Mouse (Mus musculus) forebrain, embryonic 10.5 days (tissue): ENCODE data around the gene Prr14. TPM values are rescaled to one million over a fixed set of nuclear protein-coding genes. Genes with fewer than 3 reads are reported as not detected.
"Not testable (repeated sequence)": the region's sequence is repeated elsewhere in the genome, so short reads cannot be mapped to it uniquely, and the experiment has no call there.

Experiments used
- DNase-seq: peaks from one replicate; pipeline ENCODE4 v3.0.0-alpha.2; 2017; ENCODE audit warnings: low spot score; ENCODE audit errors: extremely low spot score
- H3K27ac ChIP-seq: fragments of 300-500 bp; sonication (generic); 2 replicates; pipeline ENCODE4 v1.5.1; 2016; ENCODE audit warnings: mild to moderate bottlenecking
- H3K27me3 ChIP-seq: fragments of 300-500 bp; sonication (generic); 2 replicates; pipeline ENCODE4 v1.6.1; 2016; ENCODE audit warnings: mild to moderate bottlenecking; ENCODE audit not compliant: poor library complexity, severe bottlenecking
- H3K36me3 ChIP-seq: fragments of 300-500 bp; sonication (generic); replicated peaks from 2 replicates; pipeline ENCODE4 v1.6.1; 2016; ENCODE audit warnings: mild to moderate bottlenecking, moderate library complexity
- H3K4me1 ChIP-seq: fragments of 300-500 bp; sonication (generic); 2 replicates; pipeline ENCODE4 v1.6.1; 2016
- H3K4me3 ChIP-seq: fragments of 300-500 bp; sonication (generic); 2 replicates; pipeline ENCODE4 v1.5.1; 2016; ENCODE audit warnings: mild to moderate bottlenecking, moderate library complexity
- H3K9me3 ChIP-seq: fragments of 300-500 bp; sonication (generic); 2 replicates; pipeline ENCODE4 v1.6.1; 2016; ENCODE audit warnings: mild to moderate bottlenecking, moderate library complexity
- WGBS: fragments of 180-500 bp; shearing (Covaris S2); methylation state at CpG from one replicate; pipeline ENCODE4 v1.1.7; 2016; 5-methylcytosine and 5-hydroxymethylcytosine counted together
- polyA plus RNA-seq: library from polyadenylated mRNA; unstranded; fragments of >200 nt; fragmentation: Nextera tagmentation; extraction: Ambion mirVana; gene quantifications from 2 replicates; pipeline ENCODE4 v1.2.1, GENCODE M21; 2016

Gene Prr14
- 47.3 and 50.9 TPM in 2 replicates for polyA plus RNA-seq

- H3K4me3 ChIP-seq, H3K4me1 ChIP-seq, DNase-seq, H3K27me3 ChIP-seq, H3K27ac ChIP-seq: not testable (repeated sequence)
- Histone ChIP-seq H3K9me3 (peaks cover 17% of the 10 kb centered on the region), H3K36me3 (peaks cover 94% of the 10 kb centered on the region)
- 95% methylated on average over 8 of the region's 8 CpGs for WGBS
These were observed at the start of gene Prr14 for GRCm38 (mm10) chr7:127459311-127459710. Prr14 (plus strand) TSS chr7:127459611.

- WGBS: 70% methylated on average over 2 of the region's 2 CpGs
- peaks cover 2% of the 10 kb centered on the region for H3K4me1 ChIP-seq
- H3K36me3 ChIP-seq: peaks cover 4% of the 10 kb centered on the region
- H3K4me3 ChIP-seq: no peak overlapping the region
- H3K27ac ChIP-seq: no peak overlapping the region
- no peak for DNase-seq
- H3K27me3 ChIP-seq: no peaks in the 10 kb centered on the region
- H3K9me3 ChIP-seq: no peaks in the 10 kb centered on the region
These were observed 48.0 kb upstream of the Prr14 start for GRCm38 (mm10) chr7:127411418-127411817.

DNA sequence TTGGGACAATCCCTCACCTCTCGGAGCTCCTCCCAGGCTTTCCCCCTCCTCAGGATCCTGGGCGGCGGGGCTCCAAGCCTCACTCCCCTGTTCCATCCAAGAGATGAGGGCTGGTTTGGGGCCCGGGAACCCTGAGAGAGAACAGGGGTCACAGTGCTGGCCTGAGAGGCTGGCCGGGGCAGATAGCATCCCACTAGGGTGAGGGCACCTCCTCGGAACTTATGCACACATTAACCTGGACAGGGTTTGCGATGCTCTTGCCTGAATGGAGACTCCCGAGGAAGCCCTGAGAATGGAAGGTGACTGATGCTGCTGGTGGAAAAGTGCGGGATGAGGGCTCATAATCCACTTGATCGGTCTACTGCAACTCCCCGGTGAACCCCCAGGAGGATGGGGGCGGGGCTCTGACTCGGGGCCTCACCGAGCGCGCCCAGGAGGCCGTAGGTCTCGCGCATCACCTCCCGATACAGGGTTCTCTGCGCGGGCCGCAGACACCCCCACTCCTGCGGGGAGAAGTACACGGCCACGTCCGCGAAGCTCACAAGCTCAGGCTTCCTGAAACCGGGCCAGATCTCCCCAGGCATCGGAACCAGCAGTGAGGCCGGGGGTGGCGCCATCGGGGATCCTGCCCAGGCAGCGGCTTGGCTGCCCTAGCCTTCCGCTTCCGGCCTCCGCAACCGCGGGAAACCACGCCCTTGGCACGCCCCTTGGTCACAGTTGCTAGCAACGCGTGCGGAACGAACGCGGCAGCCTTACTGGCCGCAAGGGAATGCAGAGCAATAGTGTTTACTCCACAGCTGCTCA lies 37.8 kb upstream of the Prr14 start, which contains the start of gene Zfp688:
Gene Zfp688 (minus strand): TSS at position 681 of the 804 bp plus-strand sequence.
- Histone ChIP-seq H3K27me3 (peaks cover 20% of the 10 kb centered on the region), H3K4me3 (peak within 1 kb of the TSS; percentile 92), H3K27ac (peak within 1 kb of the TSS; percentile 94), H3K36me3 (peaks cover 25% of the 10 kb centered on the region), H3K4me1 (peaks cover 18% of the 10 kb centered on the region), H3K9me3 (no peaks in the 10 kb centered on the region)
- peak; percentile 94 for DNase-seq
- WGBS: under 1% methylated on average over 48 of the region's 48 CpGs

GRCm38 (mm10) chr7:127422247-127422646 lies 37.2 kb upstream of the Prr14 start:
- H3K27me3 ChIP-seq: peaks cover 20% of the 10 kb centered on the region
- peaks cover 23% of the 10 kb centered on the region for H3K36me3 ChIP-seq
- peaks cover 18% of the 10 kb centered on the region for H3K4me1 ChIP-seq
- H3K4me3 ChIP-seq: peak overlapping the region; percentile 92
- peak overlapping the region; percentile 94 for H3K27ac ChIP-seq
- DNase-seq: no peak
- no peaks in the 10 kb centered on the region for H3K9me3 ChIP-seq
- WGBS: 2% methylated on average over 15 of the region's 15 CpGs

- DNase-seq: no peak
- no peaks in the 10 kb centered on the region for H3K36me3 ChIP-seq
- H3K27me3 ChIP-seq: peaks cover 20% of the 10 kb centered on the region
- H3K4me3 ChIP-seq: no peak overlapping the region
- no peak overlapping the region for H3K27ac ChIP-seq
- peaks cover 18% of the 10 kb centered on the region for H3K4me1 ChIP-seq
- no peaks in the 10 kb centered on the region for H3K9me3 ChIP-seq
- 90% methylated on average over 3 of the region's 3 CpGs for WGBS
These were observed 34.1 kb upstream of the Prr14 start for GRCm38 (mm10) chr7:127425291-127425690.

GRCm38 (mm10) chr7:127425911-127426310 lies 33.5 kb upstream of the Prr14 start:
- H3K4me1 ChIP-seq: peaks cover 17% of the 10 kb centered on the region
- H3K36me3 ChIP-seq: no peaks in the 10 kb centered on the region
- H3K9me3 ChIP-seq: no peaks in the 10 kb centered on the region
- no peak overlapping the region for H3K4me3 ChIP-seq
- peaks cover 20% of the 10 kb centered on the region for H3K27me3 ChIP-seq
- WGBS: 88% methylated on average over 2 of the region's 2 CpGs
- no peak for DNase-seq
- no peak overlapping the region for H3K27ac ChIP-seq

DNA sequence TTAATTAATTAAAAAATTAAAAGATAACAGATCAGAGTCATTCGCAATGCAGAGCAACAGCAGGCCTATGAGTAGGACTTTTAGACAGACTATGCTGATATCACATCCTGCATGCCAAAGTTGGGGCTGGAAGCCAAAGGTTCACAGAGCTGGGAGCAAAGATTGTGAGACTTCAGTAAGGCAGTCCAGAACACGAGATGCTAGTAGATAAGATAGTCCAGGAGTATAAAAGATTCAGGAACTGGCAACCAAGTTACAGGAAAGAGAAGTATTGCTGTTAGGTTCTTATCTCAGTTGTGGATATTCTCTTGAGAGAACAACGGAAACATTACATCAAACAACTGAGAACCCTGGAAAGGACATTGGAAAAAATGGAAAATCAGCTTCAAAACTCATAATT lies 33.1 kb upstream of the Prr14 start:
- Histone ChIP-seq H3K4me3 (no peak overlapping the region), H3K27me3 (peaks cover 20% of the 10 kb centered on the region), H3K4me1 (peaks cover 13% of the 10 kb centered on the region), H3K36me3 (no peaks in the 10 kb centered on the region), H3K9me3 (no peaks in the 10 kb centered on the region), H3K27ac (no peak overlapping the region)
- DNase-seq: no peak
- 76% methylated on average over 3 of the region's 3 CpGs for WGBS

DNA sequence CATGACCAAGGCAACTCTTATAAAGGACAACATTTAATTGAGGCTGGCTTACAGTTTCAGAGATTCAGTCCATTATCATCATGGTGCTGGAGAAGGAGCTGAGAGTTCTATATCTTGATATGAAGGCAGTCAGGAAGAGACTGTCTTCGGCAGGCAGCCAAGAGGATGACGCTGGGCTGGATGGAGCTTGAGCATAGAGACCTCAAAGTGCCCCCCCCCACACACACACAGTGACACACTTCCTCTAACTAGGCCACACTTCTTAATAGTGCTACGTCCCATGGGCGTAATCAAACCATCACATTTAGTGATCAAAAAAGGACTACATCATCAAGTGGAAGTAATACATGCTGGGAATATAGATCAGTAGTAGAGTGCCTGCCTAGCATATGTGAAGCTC lies 24.2 kb upstream of the Prr14 start:
- Histone ChIP-seq H3K4me1 (no peaks in the 10 kb centered on the region), H3K27ac (no peak overlapping the region), H3K36me3 (no peaks in the 10 kb centered on the region), H3K27me3 (no peaks in the 10 kb centered on the region), H3K9me3 (peaks cover 16% of the 10 kb centered on the region), H3K4me3 (no peak overlapping the region)
- DNase-seq: no peak
- 89% methylated on average over 4 of the region's 4 CpGs for WGBS

GRCm38 (mm10) chr7:127437724-127438123 lies 21.7 kb upstream of the Prr14 start:
- H3K36me3 ChIP-seq: peaks cover 20% of the 10 kb centered on the region
- H3K4me3 ChIP-seq: no peak overlapping the region
- DNase-seq: no peak
- no peaks in the 10 kb centered on the region for H3K4me1 ChIP-seq
- H3K27me3 ChIP-seq: no peaks in the 10 kb centered on the region
- H3K27ac ChIP-seq: no peak overlapping the region
- peaks cover 16% of the 10 kb centered on the region for H3K9me3 ChIP-seq
- WGBS: 89% methylated on average over 3 of the region's 3 CpGs

GRCm38 (mm10) chr7:127443976-127444375 lies 15.4 kb upstream of the Prr14 start:
- H3K27ac ChIP-seq: no peak overlapping the region
- H3K36me3 ChIP-seq: peaks cover 69% of the 10 kb centered on the region
- peaks cover 9% of the 10 kb centered on the region for H3K4me1 ChIP-seq
- no peak for DNase-seq
- H3K9me3 ChIP-seq: peaks cover under 1% of the 10 kb centered on the region; the same call in 1 of the 2 replicates
- H3K27me3 ChIP-seq: no peaks in the 10 kb centered on the region
- H3K4me3 ChIP-seq: no peak overlapping the region
- WGBS: 89% methylated on average over 20 of the region's 20 CpGs

DNA sequence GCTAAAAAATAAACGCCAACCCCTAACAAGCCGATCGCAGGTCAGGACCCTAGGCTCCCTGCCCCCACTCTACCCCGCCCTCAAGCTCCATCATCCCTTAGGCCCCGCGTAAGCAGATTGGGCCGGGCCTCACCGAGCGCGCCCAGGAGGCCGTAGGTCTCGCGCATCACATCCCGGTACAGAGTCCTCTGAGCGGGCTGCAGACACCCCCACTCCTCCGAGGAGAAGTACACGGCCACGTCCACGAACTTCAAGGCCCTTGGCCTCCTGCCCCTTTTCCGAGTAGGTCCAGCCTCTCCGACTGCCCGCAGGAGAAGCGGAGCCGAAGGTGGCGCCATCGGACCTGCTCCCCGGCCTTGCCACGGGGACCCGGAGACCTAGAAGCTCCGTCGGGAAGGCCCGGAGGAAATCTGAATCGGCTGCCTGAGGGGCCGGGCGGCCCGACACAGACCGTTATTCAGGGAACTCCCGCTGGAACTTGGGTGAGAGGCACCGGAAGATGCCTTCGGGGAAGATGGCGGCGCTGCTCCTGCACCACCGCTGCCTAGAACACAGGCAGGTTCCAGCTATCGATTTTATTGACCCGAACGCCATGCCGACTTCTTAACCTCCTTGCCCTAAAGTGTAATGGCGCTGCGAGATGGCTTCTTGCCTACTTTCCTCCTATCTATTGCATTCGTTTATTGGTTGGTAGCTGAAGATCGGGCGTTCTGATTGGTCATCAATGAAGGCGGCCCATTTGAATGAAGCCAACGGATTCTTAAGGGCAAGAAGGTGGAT lies 10.7 kb upstream of the Prr14 start, which contains the start of gene Zfp689:
Gene Zfp689 (minus strand): TSS at position 638 of the 780 bp plus-strand sequence.
- under 1% methylated on average over 54 of the region's 54 CpGs for WGBS
- peak; percentile 93 for DNase-seq
- Histone ChIP-seq H3K4me3 (peak within 1 kb of the TSS; percentile 84), H3K9me3 (no peaks in the 10 kb centered on the region), H3K4me1 (peaks cover 44% of the 10 kb centered on the region), H3K27ac (peak within 1 kb of the TSS; percentile 98), H3K27me3 (no peaks in the 10 kb centered on the region), H3K36me3 (peaks cover 76% of the 10 kb centered on the region)

DNA sequence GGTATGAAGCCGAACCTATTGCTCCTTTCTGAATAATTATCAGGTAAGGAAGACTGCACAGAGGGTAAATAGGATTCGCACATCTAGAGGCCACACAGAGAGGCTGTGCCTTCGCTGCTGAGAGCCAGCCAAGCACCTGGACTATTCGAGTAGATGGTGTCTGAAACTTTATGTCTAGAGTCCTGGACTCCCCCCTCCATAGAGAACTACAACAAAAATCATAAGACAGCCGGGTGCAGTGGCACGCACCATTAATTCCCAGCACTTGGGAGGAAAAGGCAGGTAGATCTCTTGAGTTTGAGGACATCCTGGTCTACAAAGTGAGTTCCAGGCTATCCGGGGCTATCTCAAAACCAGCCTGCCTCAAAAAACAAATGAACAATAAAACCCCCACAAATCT lies 9.4 kb upstream of the Prr14 start:
- H3K27me3 ChIP-seq: no peaks in the 10 kb centered on the region
- peaks cover 74% of the 10 kb centered on the region for H3K36me3 ChIP-seq
- peak overlapping the region; percentile 98 for H3K27ac ChIP-seq
- H3K4me3 ChIP-seq: peak overlapping the region; percentile 84
- DNase-seq: no peak
- WGBS: 88% methylated on average over 7 of the region's 7 CpGs
- H3K9me3 ChIP-seq: no peaks in the 10 kb centered on the region; the same call in 1 of the 2 replicates
- H3K4me1 ChIP-seq: peaks cover 44% of the 10 kb centered on the region

GRCm38 (mm10) chr7:127453056-127453455 lies 6.4 kb upstream of the Prr14 start:
- peaks cover 37% of the 10 kb centered on the region for H3K4me1 ChIP-seq
- 94% methylated on average over 2 of the region's 2 CpGs for WGBS
- no peaks in the 10 kb centered on the region for H3K27me3 ChIP-seq
- peaks cover 17% of the 10 kb centered on the region for H3K9me3 ChIP-seq
- DNase-seq: no peak
- H3K36me3 ChIP-seq: peaks cover 76% of the 10 kb centered on the region
- no peak overlapping the region for H3K4me3 ChIP-seq
- H3K27ac ChIP-seq: no peak overlapping the region
